Mouse (Mus musculus): ENCODE measurements at regions not wholly inside any gene's neighbourhood (a gene's known extent, or its start where the extent isn't known, plus 50 kb on each side); places are given as distances from the start of the nearest gene placed in this dataset.

GRCm38 (mm10) chr14:106010961-106011360 is 95.0 kb upstream of the Trim52 start:
- intact Hi-C loops (cut with DNase I), result loop anchor here (5.0 kb wide), 1 partner anchor 54 kb away; no protein-coding TSS in a partner anchor
- Histone ChIP-seq H3K4me3 (no peak overlapping the region), H3K27ac (no peak overlapping the region)
- no peak for TF ChIP-seq CTCF (IDR thresholded peaks at IDR 0.05)
- DNase-seq (ENCODE audit: extremely low spot score in 1 of 2, low spot score in 2 of 2), result no peak

- intact Hi-C loops (cut with DNase I), result loop anchor here (5.0 kb wide), 1 partner anchor 55 kb away; no protein-coding TSS in a partner anchor
- H3K4me3 ChIP-seq, result no peak overlapping the region
- no peak for TF ChIP-seq CTCF (IDR thresholded peaks at IDR 0.05)
- DNase-seq (ENCODE audit: extremely low spot score in 1 of 2, low spot score in 2 of 2), result peak; percentile 11 to 24
- peak overlapping the region; percentile 65; the same call in 1 of the 2 replicates for H3K27ac ChIP-seq
Measured at GRCm38 (mm10) chr14:106011991-106012427, 94.0 kb upstream of the Trim52 start.

- no peak for TF ChIP-seq CTCF (IDR thresholded peaks at IDR 0.05)
- intact Hi-C loops (cut with DNase I), result no loop called here
- Histone ChIP-seq H3K27ac (no peak overlapping the region), H3K4me3 (no peak overlapping the region)
- no peak for DNase-seq (ENCODE audit: extremely low spot score in 1 of 2, low spot score in 2 of 2)
Measured at GRCm38 (mm10) chr14:106022806-106023205, 83.2 kb upstream of the Trim52 start.

GRCm38 (mm10) chr14:106026815-106027214 is 79.2 kb upstream of the Trim52 start:
- no peak for DNase-seq (ENCODE audit: extremely low spot score in 1 of 2, low spot score in 2 of 2)
- intact Hi-C loops (cut with DNase I), result no loop called here
- no peak overlapping the region for H3K4me3 ChIP-seq
- no peak overlapping the region for H3K27ac ChIP-seq
- TF ChIP-seq CTCF (IDR thresholded peaks at IDR 0.05), result no peak

- no peak for TF ChIP-seq CTCF (IDR thresholded peaks at IDR 0.05)
- intact Hi-C loops (cut with DNase I), result no loop called here
- DNase-seq (ENCODE audit: extremely low spot score in 1 of 2, low spot score in 2 of 2), result no peak
- no peak overlapping the region for H3K4me3 ChIP-seq
- H3K27ac ChIP-seq, result no peak overlapping the region
Measured at GRCm38 (mm10) chr14:106027686-106028085, 78.3 kb upstream of the Trim52 start.

GRCm38 (mm10) chr14:106031094-106031493 is 74.9 kb upstream of the Trim52 start:
- H3K27ac ChIP-seq, result no peak overlapping the region
- DNase-seq (ENCODE audit: extremely low spot score in 1 of 2, low spot score in 2 of 2), result no peak
- TF ChIP-seq CTCF (IDR thresholded peaks at IDR 0.05), result no peak
- no peak overlapping the region for H3K4me3 ChIP-seq
- intact Hi-C loops (cut with DNase I), result no loop called here

GRCm38 (mm10) chr14:106033793-106034192 is 72.2 kb upstream of the Trim52 start:
- intact Hi-C loops (cut with DNase I), result no loop called here
- no peak for TF ChIP-seq CTCF (IDR thresholded peaks at IDR 0.05)
- Histone ChIP-seq H3K4me3 (no peak overlapping the region), H3K27ac (no peak overlapping the region)
- DNase-seq (ENCODE audit: extremely low spot score in 1 of 2, low spot score in 2 of 2), result no peak

- intact Hi-C loops (cut with DNase I), result no loop called here
- H3K27ac ChIP-seq, result no peak overlapping the region
- no peak overlapping the region for H3K4me3 ChIP-seq
- DNase-seq (ENCODE audit: extremely low spot score in 1 of 2, low spot score in 2 of 2), result no peak
- TF ChIP-seq CTCF (IDR thresholded peaks at IDR 0.05), result no peak
Measured at GRCm38 (mm10) chr14:106034933-106035665, 70.9 kb upstream of the Trim52 start.

GRCm38 (mm10) chr14:106044274-106044673 is 61.7 kb upstream of the Trim52 start:
- intact Hi-C loops (cut with DNase I), result no loop called here
- no peak for DNase-seq (ENCODE audit: extremely low spot score in 1 of 2, low spot score in 2 of 2)
- no peak for TF ChIP-seq CTCF (IDR thresholded peaks at IDR 0.05)
- Histone ChIP-seq H3K4me3 (no peak overlapping the region), H3K27ac (no peak overlapping the region)

- Histone ChIP-seq H3K4me3 (no peak overlapping the region), H3K27ac (no peak overlapping the region)
- intact Hi-C loops (cut with DNase I), result no loop called here
- TF ChIP-seq CTCF (IDR thresholded peaks at IDR 0.05), result no peak
- no peak for DNase-seq (ENCODE audit: extremely low spot score in 1 of 2, low spot score in 2 of 2)
Measured at GRCm38 (mm10) chr14:106050231-106050630, 55.8 kb upstream of the Trim52 start.

- DNase-seq (ENCODE audit: extremely low spot score in 1 of 2, low spot score in 2 of 2), result no peak
- Histone ChIP-seq H3K4me3 (no peak overlapping the region), H3K27ac (no peak overlapping the region)
- no peak for TF ChIP-seq CTCF (IDR thresholded peaks at IDR 0.05)
- intact Hi-C loops (cut with DNase I), result no loop called here
Measured at GRCm38 (mm10) chr14:106052585-106053551, 53.1 kb upstream of the Trim52 start.
